Mouse (Mus musculus): ENCODE data around the gene Slco6c1.

Slco6c1 gene

GRCm38 (mm10) chr1:97128201-97128600 is at the start of gene Slco6c1:
Gene Slco6c1 (minus strand): TSS chr1:97128301.
- DNase-seq (ENCODE audit: low spot score in 2 of 2): no peak

GRCm38 (mm10) chr1:97038982-97039381 is 89.1 kb downstream of the Slco6c1 start:
- DNase-seq (ENCODE audit: low spot score in 2 of 2): no peak

DNA sequence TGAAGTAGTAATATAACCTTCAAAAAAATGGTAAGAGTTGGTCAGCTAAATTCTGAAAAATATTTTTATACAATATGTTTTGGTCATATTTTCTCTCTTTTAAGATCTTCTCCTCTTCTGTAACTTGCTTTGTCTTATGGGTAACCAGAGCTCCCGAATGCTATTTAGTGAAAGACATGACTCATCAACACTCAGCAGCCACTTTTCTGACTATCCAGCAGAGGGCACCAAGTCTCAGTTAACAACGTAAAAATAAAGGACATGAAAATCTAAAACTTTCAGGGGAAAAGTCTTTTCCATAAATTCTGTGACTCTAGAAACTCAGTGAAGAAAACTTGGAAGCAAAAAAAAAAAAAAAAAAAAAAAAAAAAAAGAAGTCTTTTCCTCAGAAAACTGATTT is 89.6 kb downstream of the Slco6c1 start:
- peak; percentile 44 to 55 for DNase-seq (ENCODE audit: low spot score in 2 of 2)

DNA sequence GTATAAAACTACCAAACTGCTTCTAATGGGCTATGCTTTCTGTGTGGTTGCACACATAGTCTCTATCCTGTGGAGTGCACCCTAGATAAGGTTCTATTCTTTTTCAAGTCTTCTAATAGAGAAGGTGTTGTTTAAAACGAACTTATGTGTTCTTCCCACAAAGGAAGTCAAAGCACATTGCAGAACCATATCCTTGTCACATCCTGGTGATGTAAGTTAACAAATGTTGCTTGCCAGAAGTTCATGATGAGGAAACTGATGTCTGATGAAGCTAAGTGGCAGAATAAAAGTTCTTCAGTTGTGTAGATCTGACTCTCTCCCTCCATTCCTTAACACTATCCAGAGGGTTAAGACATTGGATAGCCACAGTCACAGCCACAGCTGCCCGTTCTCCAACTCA is 90.1 kb downstream of the Slco6c1 start:
- DNase-seq (ENCODE audit: low spot score in 2 of 2): no peak

- no peak for DNase-seq (ENCODE audit: low spot score in 2 of 2)
These were observed 106.7 kb downstream of the Slco6c1 start for GRCm38 (mm10) chr1:97021388-97021787.

GRCm38 (mm10) chr1:97019404-97019803 is 108.7 kb downstream of the Slco6c1 start:
- DNase-seq (ENCODE audit: low spot score in 2 of 2): no peak

- DNase-seq (ENCODE audit: low spot score in 2 of 2): peak; percentile 60 to 71
These were observed 109.1 kb downstream of the Slco6c1 start for GRCm38 (mm10) chr1:97018978-97019377.
